Mouse (Mus musculus): ENCODE results near the gene Col6a4. TPM values are rescaled to one million over a fixed set of nuclear protein-coding genes. Genes with fewer than 3 reads are reported as not detected.
A peak's percentile ranks its signal among the peaks of the same experiment; 100 is the strongest.

The Col6a4 gene
- total and polyA plus RNA-seq, 3 experiments = 0.08 to 0.74 (median 0.47) TPM

GRCm38 (mm10) chr9:105988096-105988495, 108.5 kb downstream of the Col6a4 start:
- Histone ChIP-seq H3K9me3 (replicated peaks; ENCODE audit: low read length) (peaks cover 2% of the 10 kb centered on the region), H3K4me2 (ENCODE audit: insufficient read depth, low read depth, poor library complexity, severe bottlenecking) (no peak overlapping the region), H3K79me2 (replicated peaks; ENCODE audit: control insufficient read depth, extremely low read depth, insufficient read depth, poor library complexity, severe bottlenecking) (no peaks in the 10 kb centered on the region), H3K4me1 (ENCODE audit: control insufficient read depth in 1 of 2, insufficient read depth in 2 of 2) (no peaks in the 10 kb centered on the region; a peak in 1 of 4 replicates), H3K36me3 (replicated peaks in 1 of 2; ENCODE audit: control insufficient read depth in 1 of 2, insufficient read depth in 1 of 2, low read length in 1 of 2) (no peaks in the 10 kb centered on the region), H3K4me3 (replicated peaks in 1 of 3; ENCODE audit: low read depth in 2 of 3, low read length in 2 of 3, poor library complexity in 1 of 3) (no peak overlapping the region), H3K9ac (ENCODE audit: insufficient read depth, low read depth) (no peak overlapping the region), H3K27me3 (replicated peaks) (peaks cover 32% of the 10 kb centered on the region), H3K27ac (ENCODE audit: insufficient read depth, low read depth) (no peak overlapping the region)
- dilution Hi-C loops (cut with MboI; ENCODE audit: extremely low pct_ligation_motif_present, extremely low pct_unique_long_range_greater_than_20kb, low sequenced_read_pairs) = no loop called here
- TF ChIP-seq MAFK (IDR thresholded peaks at IDR 0.05; ENCODE audit: insufficient replicate concordance, low read length) (no peak), CTCF (conservative IDR thresholded peaks at IDR 0.05 in 1 of 2, IDR thresholded peaks at IDR 0.05 in 1 of 2; ENCODE audit: low read depth in 2 of 2, low read length in 2 of 2) (peak; percentile 66 to 81), SMC3 (IDR thresholded peaks at IDR 0.05; ENCODE audit: low read depth, low read length) (peak; percentile 64), RAD21 (IDR thresholded peaks at IDR 0.05; ENCODE audit: low read depth, low read length) (peak; percentile 84), GABPA (IDR thresholded peaks at IDR 0.05; ENCODE audit: insufficient replicate concordance, low read depth, low read length) (no peak), USF2 (conservative IDR thresholded peaks at IDR 0.05; ENCODE audit: low read depth, low read length) (no peak)
- in situ Hi-C loops (cut with MboI; ENCODE audit: low pct_ligation_motif_present, low pct_unique_long_range_greater_than_20kb, low sequenced_read_pairs) = loop anchor here (10.0 to 25.0 kb wide), 2 partner anchors 123 to 301 kb away; no protein-coding TSS in a partner anchor
- peak; percentile 45 for DNase-seq (ENCODE audit: extremely low read depth)

DNA sequence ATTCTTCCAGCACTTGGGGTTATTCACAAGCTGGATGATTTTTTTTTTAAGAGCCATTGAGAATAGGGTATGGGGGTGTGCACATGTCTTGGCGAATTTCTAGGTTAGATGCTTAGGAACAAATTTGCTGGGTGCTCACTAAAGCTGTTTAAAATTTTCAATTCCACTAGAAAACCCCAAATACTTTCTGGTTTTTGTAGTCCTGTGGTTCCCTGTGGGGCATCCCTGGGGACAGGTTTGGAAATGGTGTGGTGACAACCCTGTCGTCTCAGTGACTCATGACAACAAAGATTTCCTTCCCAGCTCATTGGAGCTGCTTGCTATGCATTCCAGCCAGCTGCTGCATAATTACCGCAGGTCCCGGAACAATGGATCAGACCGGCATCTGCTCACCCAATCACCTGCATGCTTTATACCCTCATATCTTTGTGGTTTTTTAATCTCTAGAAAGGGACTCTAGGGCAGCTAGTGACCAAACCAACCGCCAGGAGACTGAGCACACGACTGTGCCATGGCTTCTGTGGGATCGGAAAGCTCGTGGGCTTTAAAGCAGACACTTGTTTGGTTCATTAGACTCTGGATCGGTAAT, 111.6 kb downstream of the Col6a4 start:
- Histone ChIP-seq H3K36me3 (replicated peaks in 1 of 2; ENCODE audit: control insufficient read depth in 1 of 2, insufficient read depth in 1 of 2, low read length in 1 of 2) (no peaks in the 10 kb centered on the region), H3K79me2 (replicated peaks; ENCODE audit: control insufficient read depth, extremely low read depth, insufficient read depth, poor library complexity, severe bottlenecking) (no peaks in the 10 kb centered on the region), H3K4me2 (ENCODE audit: insufficient read depth, low read depth, poor library complexity, severe bottlenecking) (no peak overlapping the region), H3K27me3 (replicated peaks) (peaks cover 29% of the 10 kb centered on the region), H3K9me3 (replicated peaks; ENCODE audit: low read length) (peaks cover 2% of the 10 kb centered on the region), H3K4me3 (replicated peaks in 1 of 3; ENCODE audit: low read depth in 2 of 3, low read length in 2 of 3, poor library complexity in 1 of 3) (no peak overlapping the region), H3K9ac (ENCODE audit: insufficient read depth, low read depth) (no peak overlapping the region), H3K27ac (ENCODE audit: insufficient read depth, low read depth) (no peak overlapping the region), H3K4me1 (ENCODE audit: control insufficient read depth in 1 of 2, insufficient read depth in 2 of 2) (no peaks in the 10 kb centered on the region; a peak in 1 of 4 replicates)
- TF ChIP-seq PAX5 (IDR thresholded peaks at IDR 0.05; ENCODE audit: low read length) (no peak), MAX (IDR thresholded peaks at IDR 0.05; ENCODE audit: low read length) (no peak), JUND (conservative IDR thresholded peaks at IDR 0.05; ENCODE audit: low read depth, low read length) (no peak), ZMIZ1 (IDR thresholded peaks at IDR 0.05; ENCODE audit: low read depth, low read length) (no peak), GABPA (IDR thresholded peaks at IDR 0.05; ENCODE audit: insufficient replicate concordance, low read depth, low read length) (no peak)
- dilution Hi-C loops (cut with MboI; ENCODE audit: extremely low pct_ligation_motif_present, extremely low pct_unique_long_range_greater_than_20kb, low sequenced_read_pairs) = no loop called here
- in situ Hi-C loops (cut with MboI; ENCODE audit: low pct_ligation_motif_present, low pct_unique_long_range_greater_than_20kb, low sequenced_read_pairs) = loop anchor here (10.0 to 25.0 kb wide), 2 partner anchors 120 to 298 kb away; no protein-coding TSS in a partner anchor
- no peak for DNase-seq (ENCODE audit: extremely low read depth)

DNA sequence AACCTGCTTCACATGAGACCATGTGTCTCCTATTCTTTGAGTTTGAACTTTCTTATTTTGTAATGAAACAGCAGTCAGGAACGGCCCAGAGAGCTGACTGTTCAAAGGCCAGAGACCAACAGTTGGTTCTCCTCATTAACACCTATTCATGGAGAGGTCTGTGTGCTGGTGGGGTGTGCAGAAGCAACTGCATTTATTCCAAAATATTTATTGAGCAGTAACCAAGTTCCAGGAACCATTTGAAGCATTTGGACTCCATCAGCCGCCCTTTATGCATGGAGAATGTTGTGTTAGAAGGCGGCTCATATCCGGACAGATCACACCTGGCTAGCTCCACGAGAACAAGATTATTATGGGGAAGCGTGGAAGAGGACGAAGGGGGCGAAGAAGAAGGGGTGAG, 118.1 kb downstream of the Col6a4 start:
- H3K27ac ChIP-seq (ENCODE audit: insufficient read depth, low read depth) = no peak overlapping the region
- peaks cover 2% of the 10 kb centered on the region for H3K9me3 ChIP-seq (replicated peaks; ENCODE audit: low read length)
- H3K79me2 ChIP-seq (replicated peaks; ENCODE audit: control insufficient read depth, extremely low read depth, insufficient read depth, poor library complexity, severe bottlenecking) = no peaks in the 10 kb centered on the region
- H3K4me3 ChIP-seq (replicated peaks in 1 of 3; ENCODE audit: low read depth in 2 of 3, low read length in 2 of 3, poor library complexity in 1 of 3) = no peak overlapping the region
- peaks cover 22% of the 10 kb centered on the region for H3K27me3 ChIP-seq (replicated peaks)
- no peaks in the 10 kb centered on the region; a peak in 1 of 4 replicates for H3K4me1 ChIP-seq (ENCODE audit: control insufficient read depth in 1 of 2, insufficient read depth in 2 of 2)
- in situ Hi-C loops (cut with MboI; ENCODE audit: low pct_ligation_motif_present, low pct_unique_long_range_greater_than_20kb, low sequenced_read_pairs) (loop anchor here (25.0 kb wide), 1 partner anchor 291 kb away; no protein-coding TSS in a partner anchor), dilution Hi-C loops (cut with MboI; ENCODE audit: extremely low pct_ligation_motif_present, extremely low pct_unique_long_range_greater_than_20kb, low sequenced_read_pairs) (no loop called here)
- no peaks in the 10 kb centered on the region for H3K36me3 ChIP-seq (replicated peaks in 1 of 2; ENCODE audit: control insufficient read depth in 1 of 2, insufficient read depth in 1 of 2, low read length in 1 of 2)
- no peak overlapping the region for H3K4me2 ChIP-seq (ENCODE audit: insufficient read depth, low read depth, poor library complexity, severe bottlenecking)
- no peak for TF ChIP-seq MAFK (IDR thresholded peaks at IDR 0.05; ENCODE audit: insufficient replicate concordance, low read length)
- TF ChIP-seq CHD1 (IDR thresholded peaks at IDR 0.05; ENCODE audit: low read depth, low read length) = no peak
- no peak for TF ChIP-seq HCFC1 (IDR thresholded peaks at IDR 0.05; ENCODE audit: low read depth, low read length)
- no peak for TF ChIP-seq TBP (conservative IDR thresholded peaks at IDR 0.05; ENCODE audit: low read depth, low read length)
- TF ChIP-seq SMC3 (IDR thresholded peaks at IDR 0.05; ENCODE audit: low read depth, low read length) = no peak
- no peak for TF ChIP-seq MEF2A (IDR thresholded peaks at IDR 0.05; ENCODE audit: borderline replicate concordance, low read depth, low read length)
- no peak for TF ChIP-seq SIN3A (IDR thresholded peaks at IDR 0.05; ENCODE audit: low read length)
- no peak for TF ChIP-seq TCF12 (IDR thresholded peaks at IDR 0.05; ENCODE audit: low read depth, low read length)
- TF ChIP-seq GABPA (IDR thresholded peaks at IDR 0.05; ENCODE audit: insufficient replicate concordance, low read depth, low read length) = no peak
- TF ChIP-seq POLR2AphosphoS2 (IDR thresholded peaks at IDR 0.05; ENCODE audit: low read depth, low read length) = no peak
- no peak for TF ChIP-seq ELF1 (IDR thresholded peaks at IDR 0.05; ENCODE audit: low read depth, low read length)
- TF ChIP-seq MAX (IDR thresholded peaks at IDR 0.05; ENCODE audit: low read length) = no peak
- TF ChIP-seq MAZ (IDR thresholded peaks at IDR 0.05; ENCODE audit: low read depth, low read length) = no peak
- TF ChIP-seq USF1 (IDR thresholded peaks at IDR 0.05; ENCODE audit: low read depth, low read length) = no peak
- no peak for TF ChIP-seq MYC (IDR thresholded peaks at IDR 0.05; ENCODE audit: low read depth, low read length)
- no peak for TF ChIP-seq RCOR1 (conservative IDR thresholded peaks at IDR 0.05; ENCODE audit: low read depth, low read length)
- no peak for TF ChIP-seq ZC3H11A (IDR thresholded peaks at IDR 0.05; ENCODE audit: low read depth, low read length)
- no peak for TF ChIP-seq USF2 (conservative IDR thresholded peaks at IDR 0.05; ENCODE audit: low read depth, low read length)
- no peak overlapping the region for H3K9ac ChIP-seq (ENCODE audit: insufficient read depth, low read depth)
- no peak for DNase-seq (ENCODE audit: extremely low read depth)
